Mouse (Mus musculus) cerebral cortex, adult 2 months (tissue): Measurements from ENCODE around the gene Egfem1.

Experiments
- WGBS: fragments of 180-500 bp; shearing (Covaris S2); methylation state at CpG from one replicate; pipeline ENCODE4 v1.1.7; 2018; 5-methylcytosine and 5-hydroxymethylcytosine counted together

Gene Egfem1

DNA sequence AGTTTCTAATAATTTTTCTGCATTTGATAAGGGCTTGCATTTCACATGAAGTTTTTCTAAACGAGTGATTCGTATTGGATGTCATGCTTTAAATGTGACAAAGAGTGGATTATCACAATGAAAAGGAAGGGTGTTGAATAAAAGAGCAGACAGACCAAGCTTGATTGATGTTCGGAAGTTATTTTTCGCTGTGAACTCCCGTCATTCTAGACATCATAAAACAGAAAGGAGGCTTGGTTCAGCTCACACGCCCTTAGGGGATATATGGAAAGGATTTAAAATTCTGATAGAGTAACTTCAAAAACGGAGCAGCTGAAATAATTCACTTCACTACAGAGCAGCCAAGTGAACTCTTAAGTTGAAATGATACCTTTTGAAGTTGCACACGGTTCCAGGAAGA lies 285.1 kb downstream of the Egfem1 start:
- 68% methylated on average over 8 of the region's 8 CpGs for WGBS

DNA sequence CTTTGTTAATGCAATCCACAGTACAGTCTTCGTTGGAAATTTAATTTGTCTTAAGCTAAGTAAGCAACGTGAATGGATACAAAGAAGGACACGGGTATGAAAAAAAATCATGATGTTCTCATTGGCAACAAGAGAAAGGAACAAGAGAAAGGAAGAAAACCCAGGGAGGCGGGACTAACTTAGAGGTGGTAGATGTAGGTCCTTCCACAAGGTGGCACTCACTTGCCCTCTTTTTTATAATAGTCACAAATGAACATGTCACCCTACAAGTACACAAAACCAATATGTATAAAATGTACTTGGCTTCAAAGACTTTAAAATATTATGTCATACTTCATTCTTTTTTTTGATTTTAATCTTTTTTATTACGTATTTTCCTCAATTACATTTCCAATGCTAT lies 288.7 kb downstream of the Egfem1 start:
- 75% methylated on average over 5 of the region's 5 CpGs for WGBS

DNA sequence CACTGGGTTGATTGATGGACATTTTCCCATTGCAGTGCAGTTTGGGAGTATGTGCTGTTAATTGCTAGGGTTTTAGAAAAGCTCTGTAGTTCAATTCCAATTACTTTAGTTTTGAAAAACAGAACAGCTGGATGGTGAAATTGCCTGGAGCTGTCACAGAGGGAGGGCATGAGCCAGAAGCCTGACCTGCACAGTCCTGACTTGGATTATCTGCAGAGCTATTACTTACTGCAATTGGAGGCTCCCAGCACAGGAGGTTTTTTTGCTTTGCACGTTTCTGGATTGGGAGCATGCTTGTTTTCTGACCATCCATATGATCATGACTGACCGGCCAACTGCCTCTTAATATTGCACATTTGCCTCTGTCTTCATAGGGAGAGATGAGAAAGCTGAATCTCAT lies 299.4 kb downstream of the Egfem1 start:
- WGBS, result 75% methylated on average over 2 of the region's 2 CpGs

DNA sequence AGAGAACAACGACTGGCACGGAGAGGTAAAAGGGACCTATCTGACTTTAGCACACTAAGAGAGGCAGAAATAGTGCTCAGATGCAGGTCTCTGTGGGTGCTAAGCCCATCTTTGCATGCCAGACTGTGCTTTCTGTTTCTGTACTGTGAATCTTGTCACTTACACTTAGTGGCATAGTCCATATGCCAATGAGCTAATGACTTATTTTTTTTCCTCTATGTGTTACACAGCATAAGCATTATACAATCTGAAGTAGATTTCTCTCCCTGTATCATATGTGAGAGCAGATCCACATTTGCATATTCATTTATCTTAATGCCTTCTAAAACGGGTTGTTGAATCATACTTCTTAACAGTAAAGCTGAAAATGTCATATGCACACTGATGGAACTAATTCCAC lies 317.2 kb downstream of the Egfem1 start:
- 41% methylated on average over 3 of the region's 3 CpGs for WGBS

DNA sequence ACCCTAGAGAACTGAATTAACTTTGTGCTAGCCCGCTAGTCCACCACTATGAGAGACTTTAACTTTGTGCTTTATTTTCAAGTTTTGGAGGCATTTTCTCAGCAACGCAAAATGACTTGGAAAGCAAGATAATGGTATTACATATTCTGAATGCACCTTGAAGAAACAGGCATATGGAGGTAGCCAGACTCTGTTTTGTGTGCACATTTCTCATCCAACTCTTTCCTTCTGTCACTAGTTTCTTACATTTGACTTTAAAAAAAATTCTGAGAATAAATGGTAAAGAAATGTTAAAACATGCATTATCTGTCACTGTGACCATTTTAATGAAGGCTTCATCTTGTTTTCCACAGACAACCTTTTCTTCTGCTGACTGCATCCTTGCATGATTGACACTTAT lies 339.8 kb downstream of the Egfem1 start:
- 75% methylated on average over 2 of the region's 2 CpGs for WGBS

DNA sequence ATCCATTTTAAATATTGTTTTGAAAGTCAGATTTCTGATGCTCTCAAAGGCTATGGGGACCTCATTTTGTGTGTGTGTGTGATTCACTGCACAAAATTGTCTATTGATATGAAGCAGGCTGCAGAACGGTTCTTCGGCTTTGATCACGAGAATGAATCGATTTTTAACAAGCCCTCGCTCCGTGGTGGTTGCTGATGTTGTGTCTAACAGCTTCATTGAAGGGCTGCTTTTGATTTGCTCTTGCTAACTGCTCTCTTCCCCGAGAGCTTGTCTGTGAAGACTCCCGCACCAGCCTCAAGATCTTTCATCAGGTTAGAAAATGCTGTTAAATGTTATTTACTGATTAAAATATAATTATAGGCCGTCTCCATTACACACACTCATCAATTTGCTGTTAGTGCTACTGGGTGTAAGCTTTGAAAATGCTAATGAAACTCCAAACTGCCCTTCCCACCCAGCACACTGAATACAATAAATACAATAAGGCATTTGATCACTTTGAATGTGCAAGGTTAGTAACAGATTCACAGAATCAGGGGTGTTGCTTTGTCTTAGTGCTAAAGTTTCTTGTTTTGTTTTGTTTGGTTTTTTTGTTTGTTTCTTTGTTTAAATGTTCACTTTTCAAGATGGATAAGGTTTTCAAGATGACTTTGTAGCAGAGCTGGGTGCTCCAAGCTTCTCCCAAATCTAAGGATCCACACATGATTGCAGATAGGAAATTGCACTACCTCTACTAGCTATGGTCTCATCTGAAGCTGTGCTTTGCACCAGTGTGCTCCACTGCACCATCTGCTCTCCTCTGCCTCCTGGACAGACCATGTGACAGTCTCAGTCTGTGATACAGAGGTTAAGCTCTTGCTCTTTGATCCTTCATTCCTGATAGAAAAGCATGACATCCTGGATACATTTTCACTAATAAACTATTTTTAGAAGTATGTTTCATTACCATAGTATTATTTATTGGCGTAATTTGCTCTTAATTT lies 350.6 kb downstream of the Egfem1 start:
- 46% methylated on average over 10 of the region's 10 CpGs for WGBS

DNA sequence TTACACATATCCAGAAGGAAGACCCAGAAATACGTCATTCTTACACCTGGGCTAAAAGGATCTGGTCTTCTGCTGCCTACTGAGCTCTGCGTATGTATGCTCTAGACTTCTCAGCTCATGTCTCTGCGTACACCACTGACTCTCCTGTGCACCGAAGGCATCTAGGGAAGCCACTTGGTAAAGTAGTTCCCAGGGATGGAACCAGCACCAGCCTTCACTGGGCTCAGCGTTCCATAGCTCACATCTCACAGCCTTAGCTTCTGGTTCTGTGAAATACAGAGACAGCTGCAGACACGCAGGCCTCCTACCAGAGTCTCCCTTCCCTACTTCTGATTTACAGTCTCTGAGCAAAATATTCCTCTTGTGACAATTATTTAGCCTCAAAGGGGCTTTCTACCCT lies 361.2 kb downstream of the Egfem1 start:
- 88% methylated on average over 6 of the region's 6 CpGs for WGBS

DNA sequence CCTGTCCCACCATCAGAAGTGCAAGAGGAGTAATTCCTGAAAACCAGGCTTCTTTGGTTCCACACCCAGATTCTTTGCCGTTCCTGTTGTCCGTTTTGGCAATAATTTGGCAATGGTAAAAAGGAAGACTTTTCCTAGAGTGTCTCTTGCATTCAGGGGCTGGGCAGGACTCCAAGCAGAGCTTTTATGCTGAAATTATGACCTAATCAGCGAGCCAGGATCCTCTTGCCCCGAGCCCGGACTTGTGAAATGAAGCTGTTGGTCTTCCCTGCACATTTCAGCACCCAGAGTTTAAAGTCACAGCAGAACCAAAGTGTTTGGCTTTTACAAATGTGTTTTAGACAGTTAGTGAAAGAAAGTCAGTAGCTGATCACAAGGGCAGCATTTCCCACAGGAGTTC lies 362.8 kb downstream of the Egfem1 start:
- WGBS, result 53% methylated on average over 5 of the region's 5 CpGs

DNA sequence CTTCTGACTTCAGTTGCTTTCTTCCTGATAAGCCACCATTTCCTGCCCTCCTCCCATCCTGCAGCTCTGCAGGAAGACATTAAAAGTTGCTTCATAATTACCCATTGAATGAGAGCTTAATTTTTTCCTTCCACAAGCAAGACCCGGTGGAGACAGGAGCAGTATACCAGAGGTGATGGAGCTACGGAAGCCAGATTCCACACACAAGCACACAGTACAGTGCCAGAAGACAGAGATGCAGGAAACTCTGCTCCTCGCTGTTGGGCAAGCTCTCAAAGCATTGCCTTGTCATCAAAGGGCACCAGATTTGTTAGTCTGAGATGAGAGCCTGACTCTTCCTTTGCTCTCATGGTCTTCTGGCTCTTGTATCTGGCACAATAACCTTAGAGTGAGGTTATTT lies 364.3 kb downstream of the Egfem1 start:
- WGBS, result 40% methylated on average over 3 of the region's 3 CpGs

DNA sequence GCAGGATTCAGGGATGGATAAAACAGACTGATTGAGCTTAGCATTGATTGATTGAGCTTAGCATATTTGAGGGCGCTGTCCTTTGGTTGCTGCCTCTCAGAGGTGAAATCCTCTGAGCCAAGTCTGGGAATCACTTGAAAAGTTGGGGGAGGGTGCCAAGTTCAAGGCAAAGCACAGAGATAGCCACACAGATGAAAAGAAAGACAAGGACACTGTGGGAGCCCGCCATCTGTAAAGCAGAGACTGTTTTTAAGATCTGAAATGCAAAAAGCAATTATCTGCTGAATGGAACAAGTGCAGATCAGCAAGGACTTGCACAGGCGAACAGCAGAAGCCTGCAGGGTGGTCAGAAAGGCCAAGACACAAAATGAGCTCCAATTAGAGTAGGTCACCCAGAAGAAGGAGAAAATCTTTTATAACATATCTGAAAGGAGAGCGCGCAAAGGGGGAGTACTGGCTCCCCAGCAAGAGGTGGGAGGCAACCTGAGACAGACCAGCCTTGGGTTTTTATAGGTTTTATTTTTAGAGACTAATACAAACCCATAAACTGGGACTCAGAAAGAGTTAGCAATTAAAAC lies 367.1 kb downstream of the Egfem1 start:
- WGBS, result 71% methylated on average over 5 of the region's 5 CpGs

DNA sequence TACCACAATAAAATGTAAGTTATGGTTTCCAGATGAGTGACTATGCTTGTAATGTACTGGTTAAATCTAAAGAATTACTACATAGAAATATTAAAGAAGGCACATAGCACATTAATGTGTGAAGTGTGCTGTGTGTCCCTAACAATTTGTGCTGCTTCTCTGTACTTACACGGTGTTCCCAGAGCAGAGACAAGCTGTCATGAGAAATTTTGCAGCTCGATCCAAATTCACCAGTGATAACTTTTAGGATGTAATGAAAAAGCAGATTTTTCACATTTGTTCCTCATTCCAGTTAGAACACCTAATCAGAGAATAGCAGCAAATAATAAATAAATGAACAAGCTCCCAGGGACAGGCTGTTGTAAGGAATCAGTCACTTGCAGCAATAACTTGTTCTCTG lies 416.4 kb downstream of the Egfem1 start:
- WGBS, result 78% methylated on average over 2 of the region's 2 CpGs

DNA sequence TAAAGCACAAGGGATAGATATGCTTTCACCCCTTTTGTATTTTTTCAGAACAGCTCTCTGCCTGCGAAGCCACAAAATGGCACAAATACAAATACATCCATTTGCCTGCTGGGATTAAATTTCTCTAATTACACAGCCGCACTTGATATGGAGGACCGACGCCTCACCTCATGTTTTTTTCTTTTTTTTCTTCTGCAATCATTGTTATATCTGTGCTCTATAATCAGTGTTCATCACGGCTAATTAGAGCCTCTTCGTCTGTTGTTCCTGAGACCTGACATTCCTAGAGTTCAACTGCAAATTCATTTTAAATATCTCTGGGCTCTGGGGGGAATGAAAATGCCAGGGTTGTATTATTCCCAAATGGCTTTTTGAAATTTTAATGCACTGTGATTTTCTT lies 417.4 kb downstream of the Egfem1 start:
- WGBS, result 80% methylated on average over 6 of the region's 6 CpGs

DNA sequence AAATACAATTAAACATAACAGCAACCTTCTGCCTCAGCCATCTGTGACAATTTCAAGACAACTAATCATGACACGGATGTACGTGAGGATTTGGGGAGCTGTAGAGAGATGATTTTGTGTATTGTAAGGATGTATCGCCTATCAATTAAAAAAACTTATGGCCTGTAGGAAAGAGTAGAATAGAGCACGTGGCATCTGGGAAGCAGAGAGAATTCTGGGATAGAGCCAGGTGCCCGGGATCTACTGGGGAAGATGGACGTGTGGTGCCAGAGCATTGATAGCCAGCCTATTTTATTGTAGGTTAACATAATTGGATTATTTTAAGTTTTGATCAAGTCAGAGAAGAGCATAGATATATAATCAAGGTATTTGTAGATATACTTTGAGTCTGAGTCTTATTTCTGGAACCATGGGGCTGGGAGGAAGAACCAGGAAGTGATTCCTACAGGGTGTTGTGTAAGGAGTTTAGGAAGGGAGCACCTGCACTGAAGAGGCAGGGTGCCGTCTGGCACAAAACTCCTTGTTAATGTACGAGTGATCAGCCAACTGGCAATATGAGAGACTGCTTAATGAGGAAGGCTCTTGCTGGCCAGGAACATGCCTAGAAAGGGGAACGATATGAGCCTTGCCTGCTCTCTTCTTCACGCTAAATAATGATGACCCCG lies 443.6 kb downstream of the Egfem1 start:
- WGBS, result 55% methylated on average over 11 of the region's 11 CpGs

DNA sequence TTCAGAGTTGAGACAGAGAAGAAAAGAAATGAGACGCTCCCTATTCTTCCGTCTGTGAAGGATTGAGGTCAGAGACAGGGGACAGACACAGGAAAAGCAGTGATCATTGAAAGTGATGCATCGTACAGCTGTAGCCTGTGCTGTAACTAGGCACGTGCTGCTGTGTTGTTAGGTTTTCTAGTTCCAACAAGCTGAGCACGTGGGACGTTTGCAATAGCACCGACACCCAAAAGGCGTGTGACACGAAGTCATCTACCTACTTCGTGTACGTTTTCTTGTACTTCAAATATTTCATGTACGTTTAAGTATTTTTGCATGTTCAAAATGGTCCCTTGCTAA lies 444.1 kb downstream of the Egfem1 start:
- WGBS, result 54% methylated on average over 12 of the region's 12 CpGs

DNA sequence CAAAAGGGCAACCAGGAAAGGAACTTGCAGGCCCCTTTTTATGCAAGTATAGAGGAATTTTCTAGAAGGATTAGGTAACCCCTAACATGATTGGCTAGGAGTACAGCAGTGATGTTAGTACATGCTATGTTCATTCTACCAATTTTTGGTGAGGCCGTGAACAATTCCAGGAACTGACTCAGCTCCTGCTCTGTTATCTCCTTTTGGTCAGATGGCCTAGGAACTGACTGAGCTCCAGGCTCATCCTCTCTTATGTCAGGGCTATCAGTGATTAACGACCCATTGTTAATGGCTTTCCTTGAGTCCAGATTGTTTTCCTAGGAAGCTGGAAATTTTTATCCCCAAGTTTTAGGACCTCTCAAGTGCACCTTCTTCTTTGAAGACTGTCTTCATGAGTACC lies 457.4 kb downstream of the Egfem1 start:
- 74% methylated on average over 2 of the region's 2 CpGs for WGBS

DNA sequence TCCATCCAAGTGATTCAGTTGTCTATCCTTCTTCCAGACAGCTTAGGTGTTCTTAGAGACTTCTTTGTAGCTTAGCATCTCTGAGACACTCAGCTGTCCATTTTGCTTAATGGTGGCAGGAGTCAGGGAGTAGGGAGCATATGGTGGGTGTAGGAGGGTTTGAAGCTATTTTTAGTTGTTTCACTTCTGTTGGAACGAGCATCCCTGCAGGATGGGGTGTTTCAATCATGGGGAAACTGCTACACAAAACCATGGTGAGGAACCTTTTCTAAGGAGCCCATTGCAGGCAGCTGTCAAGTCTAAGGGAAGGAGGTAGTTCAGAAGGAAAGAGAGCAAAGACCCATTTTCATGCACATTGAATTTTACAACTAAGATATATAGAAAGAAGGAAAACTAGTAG lies 458.1 kb downstream of the Egfem1 start:
- 16% methylated on average over 1 of the region's 1 CpGs for WGBS

DNA sequence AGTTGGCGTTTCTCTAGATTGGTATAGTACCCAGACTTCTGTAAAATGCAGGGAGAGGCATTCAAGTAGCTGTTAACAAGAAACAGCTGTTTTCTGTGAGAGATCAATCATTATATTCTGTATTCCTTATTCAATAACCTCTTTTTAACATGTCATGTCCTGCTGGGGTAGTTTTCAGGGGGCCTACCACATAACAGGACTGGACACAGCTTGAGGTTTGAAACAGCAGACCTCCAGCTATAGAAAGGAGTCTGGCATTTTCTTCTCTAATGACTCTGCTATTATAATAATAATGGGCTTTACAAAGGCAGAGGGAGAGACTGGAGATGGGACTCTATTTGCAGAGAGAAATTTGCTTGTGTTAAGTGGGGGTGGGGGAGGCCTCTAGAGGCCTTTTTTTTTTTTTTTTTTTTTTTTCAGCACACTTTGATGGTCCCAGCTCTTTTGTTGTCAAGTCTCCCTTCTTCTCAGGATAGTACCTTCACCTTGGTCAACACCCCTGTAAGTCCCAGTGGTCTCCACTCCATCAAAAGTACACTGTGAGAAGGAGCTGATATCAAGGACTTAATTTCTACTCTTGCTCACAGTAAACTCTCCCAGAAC lies 459.8 kb downstream of the Egfem1 start:
- 58% methylated on average over 1 of the region's 1 CpGs for WGBS

DNA sequence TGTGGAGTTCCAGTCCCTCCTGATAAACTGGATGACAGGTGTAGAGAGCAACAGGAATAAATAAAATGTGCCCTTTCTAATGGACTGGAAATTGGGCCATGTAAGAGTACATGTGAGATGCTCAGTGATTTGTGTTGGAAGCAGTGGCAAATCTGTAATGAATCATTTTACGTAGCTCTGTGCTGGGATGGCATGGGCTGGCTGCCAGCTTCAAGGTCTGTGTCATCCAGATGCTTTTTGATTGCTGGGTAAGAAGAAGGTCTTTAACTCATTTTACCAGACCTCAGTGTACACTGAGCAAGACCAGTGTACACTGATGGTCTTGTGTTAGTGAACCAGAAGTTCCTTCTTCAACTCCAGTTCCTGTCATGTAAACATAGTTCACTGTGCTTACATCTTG lies 462.2 kb downstream of the Egfem1 start:
- 53% methylated on average over 1 of the region's 1 CpGs for WGBS

DNA sequence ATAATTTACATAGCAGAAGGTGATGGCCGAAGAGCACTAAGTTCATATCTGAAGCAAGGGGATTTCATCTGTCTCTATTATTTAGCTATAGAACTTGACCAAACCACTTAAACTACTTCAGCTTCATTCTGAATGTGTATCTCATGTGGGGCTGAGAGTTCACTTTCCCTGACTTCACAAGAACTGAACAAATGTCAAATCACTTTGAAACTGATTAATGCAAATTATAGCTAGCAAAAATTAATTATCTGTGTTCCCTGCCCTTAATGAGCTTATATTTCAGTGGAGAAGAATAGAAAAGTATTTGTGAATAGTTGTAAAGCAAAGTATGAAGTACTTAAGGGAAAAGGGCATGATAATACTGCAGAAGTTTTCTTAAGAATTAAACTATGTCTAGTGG lies 481.3 kb downstream of the Egfem1 start:
- 93% methylated on average over 1 of the region's 1 CpGs for WGBS

DNA sequence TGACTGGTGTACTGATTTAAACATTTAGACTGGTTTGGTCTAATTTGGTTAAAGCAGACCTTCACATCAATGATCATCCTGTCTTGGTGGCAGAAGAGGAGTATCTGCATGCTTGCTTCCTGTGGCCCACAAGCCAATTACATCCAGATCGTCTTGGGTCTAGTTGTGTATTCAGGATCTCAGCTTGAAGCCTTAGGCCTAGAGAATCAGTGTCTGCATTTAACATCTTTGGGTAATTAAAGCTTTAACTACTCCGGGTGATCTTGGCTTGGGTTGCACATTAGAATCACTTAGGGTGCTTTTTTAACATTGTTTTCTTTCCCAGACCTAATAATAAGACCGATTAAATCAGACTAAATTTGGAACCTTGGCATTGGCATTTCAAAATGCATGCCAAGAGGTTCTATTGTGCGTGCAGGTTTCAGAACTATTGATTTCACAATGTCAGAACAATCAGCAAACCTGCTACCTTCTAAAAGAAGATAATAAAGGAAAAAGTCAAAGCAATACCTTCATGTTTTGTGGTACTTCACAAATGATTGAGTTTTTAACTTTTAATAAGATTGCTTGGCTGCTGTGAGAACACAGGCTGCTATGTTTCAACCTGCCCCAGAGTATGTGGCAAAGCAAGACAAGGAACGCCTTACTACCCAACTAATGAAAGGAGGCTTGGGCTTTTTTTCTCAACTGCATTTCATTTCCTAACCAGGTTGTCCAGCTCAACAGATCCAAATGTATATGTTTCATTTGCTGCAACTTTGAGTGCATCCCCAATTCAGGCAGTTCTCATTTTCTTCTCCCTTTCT lies 496.4 kb downstream of the Egfem1 start:
- WGBS, result 54% methylated on average over 5 of the region's 5 CpGs

DNA sequence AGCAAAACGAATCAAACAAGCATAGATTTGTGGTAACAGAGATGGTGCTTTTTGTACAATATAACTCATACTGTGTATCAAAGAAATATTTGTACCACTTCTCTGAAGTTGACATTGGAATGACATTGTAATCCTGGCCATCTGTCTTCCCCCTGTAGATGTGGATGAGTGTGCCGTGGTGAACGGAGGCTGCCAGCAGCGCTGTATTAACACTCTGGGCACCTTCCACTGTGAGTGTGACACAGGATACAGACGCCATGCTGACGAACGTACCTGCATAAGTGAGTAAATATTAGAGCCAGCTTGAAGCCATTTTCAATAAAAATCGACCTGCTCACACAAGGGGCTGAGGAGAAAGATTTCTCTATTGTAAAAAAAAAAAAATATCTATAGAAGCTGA lies 500.9 kb downstream of the Egfem1 start:
- WGBS, result 48% methylated on average over 8 of the region's 8 CpGs

DNA sequence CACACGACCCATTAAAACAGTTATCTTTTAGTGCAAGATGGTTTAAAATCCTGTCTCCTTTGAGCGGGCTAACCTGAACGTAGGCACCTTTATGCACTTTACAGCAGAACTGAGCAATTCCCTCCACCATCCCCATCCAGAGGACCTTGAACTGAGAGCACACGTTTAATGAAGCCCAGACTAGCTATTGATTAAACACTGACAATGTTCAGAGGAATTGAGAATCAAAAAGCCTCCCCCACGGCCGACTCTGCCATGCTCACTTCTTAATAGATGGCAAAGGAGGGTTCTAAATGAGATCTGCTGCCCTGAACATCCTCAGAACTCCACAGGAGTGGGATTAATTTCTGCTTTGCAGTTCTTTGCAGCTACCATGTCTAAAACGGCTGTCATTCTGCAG lies 520.3 kb downstream of the Egfem1 start:
- WGBS, result 69% methylated on average over 7 of the region's 7 CpGs
